Mouse (Mus musculus): Measurements from ENCODE around the gene Pms2.

DNA sequence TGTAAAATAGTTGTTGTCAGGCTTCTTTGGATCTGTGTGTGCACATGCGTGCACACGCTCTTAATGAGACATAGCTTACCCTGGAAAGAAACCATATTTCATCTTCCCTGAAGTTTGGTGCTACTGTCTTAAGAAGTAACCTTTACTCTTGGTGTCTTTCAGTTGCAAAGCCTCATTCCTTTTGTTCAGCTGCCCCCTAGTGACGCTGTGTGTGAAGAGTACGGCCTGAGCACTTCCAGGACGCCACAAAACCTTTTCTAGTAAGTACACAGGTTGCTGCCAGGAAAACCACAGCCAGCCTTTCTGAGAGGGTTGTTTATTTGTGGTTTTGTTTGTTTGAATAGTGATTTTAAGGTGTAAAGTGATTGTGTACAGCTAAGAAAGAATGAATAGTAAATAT, 7.7 kb downstream of the Pms2 start:
- TF ChIP-seq CTCF (IDR thresholded peaks at IDR 0.05; ENCODE audit: low read depth) (peak; percentile 79), EP300 (optimal IDR thresholded peaks at IDR 0.05) (no peak)

Measured in stomach, postnatal 0 days (tissue).